Mouse (Mus musculus) bone marrow, adult 2 months (tissue): ENCODE results near the gene Heg1.

Experiments used
- CTCF ChIP-seq: fragments of 200-500 bp; IDR thresholded peaks from 2 replicates; pipeline ENCODE4 v1.5.1; 2011; ENCODE audit warnings: low read length, control low read depth; ENCODE audit not compliant: control insufficient read depth, insufficient read depth
- POLR2A ChIP-seq: fragments of 200-500 bp; IDR thresholded peaks from 2 replicates; pipeline ENCODE4 v1.6.1; 2011; ENCODE audit warnings: low read depth, mild to moderate bottlenecking, control low read depth, low read length, borderline replicate concordance; ENCODE audit not compliant: control insufficient read depth

GRCm38 (mm10) chr16:33675151-33675847, 8.9 kb upstream of the Heg1 start:
- no peak for TF ChIP-seq CTCF
- TF ChIP-seq POLR2A = no peak
